Mouse (Mus musculus) central nervous system, embryonic 11.5 days (tissue): ENCODE data around the gene Fndc3b. TPM values are rescaled to one million over a fixed set of nuclear protein-coding genes. Genes with fewer than 3 reads are reported as not detected.

Experiments used
- polyA plus RNA-seq: library from polyadenylated mRNA; depleted of rRNA; stranded (reverse); fragments of >200 nt; gene quantifications from 2 replicates; pipeline ENCODE4 v1.2.3, GENCODE M21; 2012; rRNA removed

Gene Fndc3b
- 9.1 and 13.9 TPM in 2 replicates for polyA plus RNA-seq

DNA sequence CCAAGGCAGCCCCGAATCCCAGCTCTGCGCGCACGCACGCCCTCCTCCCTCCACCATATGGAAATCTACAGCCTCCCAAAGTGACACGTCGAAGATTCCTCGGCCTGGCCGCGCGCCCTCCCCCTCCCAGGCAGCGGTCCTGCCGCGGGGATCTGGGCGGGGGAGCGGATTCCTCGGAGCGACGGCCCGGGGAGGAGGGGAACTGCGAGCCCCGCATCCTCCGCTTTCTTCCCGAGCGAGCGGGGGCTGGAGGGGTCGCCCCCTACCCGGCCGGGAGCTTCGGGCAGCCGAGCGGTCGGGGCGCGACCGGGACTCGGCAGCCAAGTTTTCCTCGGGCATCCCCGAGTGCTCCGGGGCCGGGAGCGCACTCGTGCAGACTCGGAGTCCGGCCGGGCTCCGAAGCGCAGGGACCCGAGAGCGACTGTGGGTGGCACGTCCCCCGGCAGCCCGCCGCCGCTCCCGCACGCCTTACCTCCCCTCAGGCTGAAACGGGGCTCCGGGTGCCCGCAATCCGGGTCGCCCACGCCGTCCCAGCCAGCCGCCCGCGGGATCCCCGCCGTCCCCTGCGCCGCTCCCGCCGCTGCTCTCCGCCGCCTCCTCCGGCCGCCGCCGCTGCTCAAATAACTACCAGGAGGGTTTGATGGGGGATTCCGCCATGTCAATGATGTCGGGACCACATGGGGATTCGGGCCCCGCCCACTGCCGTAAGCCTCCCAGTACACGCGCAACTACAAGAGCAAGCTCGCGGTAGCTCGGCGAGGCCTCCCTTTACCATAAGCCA is at the start of gene Fndc3b:
TSS of gene Fndc3b (minus strand) at position 660 of the 781 bp plus-strand sequence.

GRCm38 (mm10) chr3:27371276-27371621 is 339.9 kb downstream of the Fndc3b start, which contains the start of gene Ghsr:
Gene Ghsr, plus strand, starts transcription at chr3:27371351.

Other genes with a start within 250 kb of the Fndc3b start
- not detected in 2 replicates for gene Tmem212, start 185.1 kb upstream of the Fndc3b start, polyA plus RNA-seq
- gene Pld1, start 227.4 kb upstream of the Fndc3b start, polyA plus RNA-seq: 3.7 and 4.1 TPM in 2 replicates